Mouse (Mus musculus) cerebellum, adult 11-12 months (tissue): ENCODE results near the gene AW011738.

Source experiments
- DNase-seq: peaks from one replicate; pipeline ENCODE4 v3.0.0; 2022

The AW011738 gene

GRCm38 (mm10) chr4:156249567-156249966 is 46.5 kb downstream of the AW011738 start:
- no peak for DNase-seq

GRCm38 (mm10) chr4:156251081-156251480 is 48.0 kb downstream of the AW011738 start:
- no peak for DNase-seq

GRCm38 (mm10) chr4:156252140-156252539 is 49.0 kb downstream of the AW011738 start:
- no peak for DNase-seq

- DNase-seq = no peak
These were observed 49.5 kb downstream of the AW011738 start for GRCm38 (mm10) chr4:156252619-156253018.

GRCm38 (mm10) chr4:156253043-156253442 is 49.9 kb downstream of the AW011738 start:
- DNase-seq = no peak

- DNase-seq = no peak
These were observed 51.4 kb downstream of the AW011738 start for GRCm38 (mm10) chr4:156254361-156255077.
